Mouse (Mus musculus) limb, embryonic 14.5 days (tissue): ENCODE results near the gene Gm3776. TPM values are rescaled to one million over a fixed set of nuclear protein-coding genes. Genes with fewer than 3 reads are reported as not detected.
"Not testable (repeated sequence)": the region's sequence is repeated elsewhere in the genome, so short reads cannot be mapped to it uniquely, and the experiment has no call there.

ENCODE experiments used
- ATAC-seq: fragments of 200-750 bp; cut with Nextera tagmentation; 2 replicates; pipeline ENCODE4 v1.8.0; 2017; ENCODE audit warnings: low read depth, moderate number of reproducible peaks, moderate TSS enrichment; ENCODE audit not compliant: low FRiP score
- DNase-seq: peaks from one replicate; pipeline ENCODE4 v3.0.0-alpha.2; 2015; ENCODE audit warnings: low spot score
- H3K27ac ChIP-seq: fragments of 300-500 bp; sonication (generic); replicated peaks from 2 replicates; pipeline ENCODE4 v1.5.1; 2014; ENCODE audit warnings: low read depth, mild to moderate bottlenecking, low read length, moderate library complexity, mixed read lengths
- H3K27me3 ChIP-seq: fragments of 300-500 bp; sonication (generic); 2 replicates; pipeline ENCODE4 v1.6.1; 2014; ENCODE audit warnings: low read length, mixed read lengths; ENCODE audit not compliant: control insufficient read depth, insufficient read depth
- H3K36me3 ChIP-seq: fragments of 300-500 bp; sonication (generic); 2 replicates; pipeline ENCODE4 v1.6.1; 2014; ENCODE audit warnings: mild to moderate bottlenecking, low read length, moderate library complexity, mixed read lengths; ENCODE audit not compliant: control insufficient read depth, insufficient read depth
- H3K4me1 ChIP-seq: fragments of 300-500 bp; sonication (generic); 2 replicates; pipeline ENCODE4 v1.6.1; 2014; ENCODE audit warnings: antibody characterized with exemption, low read length, mixed read lengths; ENCODE audit not compliant: control insufficient read depth, insufficient read depth
- H3K4me2 ChIP-seq: fragments of 300-500 bp; sonication (generic); replicated peaks from 2 replicates; pipeline ENCODE4 v1.6.1; 2014; ENCODE audit warnings: low read depth, mild to moderate bottlenecking, low read length, moderate library complexity; ENCODE audit not compliant: severe bottlenecking
- H3K4me3 ChIP-seq: fragments of 300-500 bp; sonication (generic); replicated peaks from 2 replicates; pipeline ENCODE4 v1.5.1; 2014; ENCODE audit warnings: low read length
- H3K9ac ChIP-seq: fragments of 300-500 bp; sonication (generic); 2 replicates; pipeline ENCODE4 v1.6.1; 2014; ENCODE audit warnings: mild to moderate bottlenecking, low read depth, low read length, moderate library complexity; ENCODE audit not compliant: severe bottlenecking
- H3K9me3 ChIP-seq: fragments of 300-500 bp; sonication (generic); 2 replicates; pipeline ENCODE4 v1.6.1; 2016; ENCODE audit warnings: low read length; ENCODE audit not compliant: control insufficient read depth
- POLR2A ChIP-seq: fragments of 200-500 bp; IDR thresholded peaks from 2 replicates; pipeline ENCODE4 v1.8.0; 2012; ENCODE audit warnings: inconsistent platforms, mild to moderate bottlenecking, moderate library complexity, borderline replicate concordance; ENCODE audit not compliant: insufficient read depth, insufficient read length; ENCODE audit errors: extremely low read depth
- WGBS: fragments of 180-500 bp; shearing (Covaris S2); extraction: QIAGEN DNeasy Blood & Tissue Kit; methylation state at CpG from one replicate; pipeline ENCODE4 v1.1.7; 2014; 5-methylcytosine and 5-hydroxymethylcytosine counted together
- polyA plus RNA-seq, 2 experiments: library from polyadenylated mRNA; depleted of rRNA in 1 of 2; stranded (reverse) in 1 of 2; unstranded in 1 of 2; fragments of >200 nt; fragmentation: Nextera tagmentation in 1 of 2; extraction: Ambion mirVana in 1 of 2; gene quantifications; 2 replicates each; pipeline versions ENCODE4 v1.2.1 to v1.2.3; 2012 to 2014

Gm3776 gene
- polyA plus RNA-seq, 2 experiments: 0.70 to 2.6 TPM

- Histone ChIP-seq H3K4me2 (no peak overlapping the region), H3K4me3 (no peak overlapping the region), H3K36me3 (no peaks in the 10 kb centered on the region), H3K4me1 (0 out of 2 replicates have a peak, but pooled peaks cover 3% of the 10 kb centered on the region), H3K27me3 (no peaks in the 10 kb centered on the region), H3K9ac (no peak overlapping the region), H3K9me3 (no peaks in the 10 kb centered on the region), H3K27ac (no peak overlapping the region)
- no peak for DNase-seq
- TF ChIP-seq POLR2A: no peak
- WGBS: 66% methylated on average over 11 of the region's 11 CpGs
- ATAC-seq: no peak
These were observed 31.6 kb upstream of the Gm3776 start for GRCm38 (mm10) chr9:78225304-78225703.

GRCm38 (mm10) chr9:78228122-78228521 lies 28.8 kb upstream of the Gm3776 start:
- Histone ChIP-seq H3K9me3 (no peaks in the 10 kb centered on the region), H3K36me3 (no peaks in the 10 kb centered on the region), H3K9ac (no peak overlapping the region), H3K27me3 (no peaks in the 10 kb centered on the region), H3K27ac (no peak overlapping the region), H3K4me2 (no peak overlapping the region), H3K4me1 (0 out of 2 replicates have a peak, but pooled peaks cover 3% of the 10 kb centered on the region), H3K4me3 (no peak overlapping the region)
- no peak for ATAC-seq
- WGBS: 93% methylated on average over 2 of the region's 2 CpGs
- no peak for DNase-seq
- no peak for TF ChIP-seq POLR2A

- not testable (repeated sequence) for H3K4me2 ChIP-seq, H3K9me3 ChIP-seq, DNase-seq, H3K27ac ChIP-seq, H3K27me3 ChIP-seq, ATAC-seq, H3K4me1 ChIP-seq, H3K4me3 ChIP-seq, H3K9ac ChIP-seq, H3K36me3 ChIP-seq
- 50% methylated on average over 3 of the region's 3 CpGs for WGBS
These were observed 27.3 kb upstream of the Gm3776 start for GRCm38 (mm10) chr9:78229658-78230057.

GRCm38 (mm10) chr9:78230461-78230860 lies 26.5 kb upstream of the Gm3776 start, which contains the start of gene Gsta1:
TSS of gene Gsta1 (plus strand) at chr9:78230656.
- not testable (repeated sequence) for ATAC-seq, H3K9ac ChIP-seq, H3K27me3 ChIP-seq, DNase-seq, H3K27ac ChIP-seq, H3K9me3 ChIP-seq, H3K36me3 ChIP-seq, H3K4me2 ChIP-seq, H3K4me3 ChIP-seq, H3K4me1 ChIP-seq
- 69% methylated on average over 1 of the region's 3 CpGs for WGBS

GRCm38 (mm10) chr9:78233121-78233695 lies 23.7 kb upstream of the Gm3776 start:
- not testable (repeated sequence) for H3K4me1 ChIP-seq, H3K36me3 ChIP-seq, H3K4me2 ChIP-seq, H3K27ac ChIP-seq, DNase-seq, H3K4me3 ChIP-seq, ATAC-seq, H3K9me3 ChIP-seq, H3K9ac ChIP-seq, H3K27me3 ChIP-seq
- no CpG with 5 or more reads among the region's 10 CpGs for WGBS

- not testable (repeated sequence) for H3K4me2 ChIP-seq
- WGBS: 51% methylated on average over 4 of the region's 4 CpGs
These were observed 1.1 kb upstream of the Gm3776 start for GRCm38 (mm10) chr9:78255683-78256470.

GRCm38 (mm10) chr9:78259688-78260087 lies 2.8 kb downstream of the Gm3776 start:
- H3K27me3 ChIP-seq, DNase-seq, H3K9me3 ChIP-seq, H3K4me2 ChIP-seq, H3K27ac ChIP-seq, H3K9ac ChIP-seq, H3K4me3 ChIP-seq, H3K4me1 ChIP-seq, H3K36me3 ChIP-seq: not testable (repeated sequence)
- 0% methylated on average over 1 of the region's 6 CpGs for WGBS
- 0 out of 2 replicates have a peak, but pooled peaks have one; percentile 50 for ATAC-seq

More at GRCm38 (mm10) chr9:78255683-78256470, 1.1 kb upstream of the Gm3776 start:
- H3K36me3 ChIP-seq, H3K4me1 ChIP-seq, H3K9me3 ChIP-seq, H3K4me3 ChIP-seq, H3K27ac ChIP-seq, H3K9ac ChIP-seq, ATAC-seq, H3K27me3 ChIP-seq: not testable (repeated sequence)
- peak; percentile 10 for DNase-seq

GRCm38 (mm10) chr9:78270945-78271344 lies 14.0 kb downstream of the Gm3776 start:
- H3K4me2 ChIP-seq, H3K27me3 ChIP-seq, ATAC-seq, DNase-seq, H3K9ac ChIP-seq, H3K4me1 ChIP-seq, H3K27ac ChIP-seq, H3K4me3 ChIP-seq, H3K36me3 ChIP-seq, H3K9me3 ChIP-seq: not testable (repeated sequence)
- 77% methylated on average over 3 of the region's 3 CpGs for WGBS
